Mouse (Mus musculus): ENCODE results near the gene Tmem238.

The Tmem238 gene

DNA sequence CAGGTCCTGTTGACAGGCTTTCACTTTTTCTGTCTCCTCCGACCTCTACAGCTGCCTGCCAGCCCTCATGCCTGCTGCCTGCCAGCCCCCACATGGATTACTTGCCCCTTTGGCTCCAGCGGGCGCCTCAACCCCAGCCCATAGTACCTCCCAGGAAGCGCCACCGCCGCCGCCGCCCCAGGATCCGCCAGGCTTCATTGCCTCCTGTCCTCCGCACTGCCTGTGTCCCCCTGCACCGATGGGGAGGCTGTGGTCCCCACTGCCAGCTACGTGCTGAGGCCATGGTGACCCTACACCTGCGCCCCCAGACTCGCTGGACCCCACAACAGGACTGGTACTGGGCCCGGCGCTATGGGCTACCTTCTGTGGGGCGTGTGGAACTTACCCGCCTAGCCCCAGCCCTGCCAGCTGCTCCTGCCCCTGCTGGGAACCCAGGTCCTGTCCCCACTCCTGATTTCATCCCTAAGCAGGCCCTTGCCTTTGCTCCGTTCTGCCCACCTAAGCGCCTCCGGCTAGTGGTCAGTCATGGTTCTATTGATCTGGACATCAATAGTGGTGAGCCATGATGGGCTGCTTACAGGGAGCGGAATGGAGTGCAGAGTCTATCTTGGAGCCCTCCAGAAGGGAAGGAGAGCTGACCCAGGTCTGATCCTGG lies 43.0 kb downstream of the Tmem238 start:
- peak; percentile 13 for DNase-seq

DNA sequence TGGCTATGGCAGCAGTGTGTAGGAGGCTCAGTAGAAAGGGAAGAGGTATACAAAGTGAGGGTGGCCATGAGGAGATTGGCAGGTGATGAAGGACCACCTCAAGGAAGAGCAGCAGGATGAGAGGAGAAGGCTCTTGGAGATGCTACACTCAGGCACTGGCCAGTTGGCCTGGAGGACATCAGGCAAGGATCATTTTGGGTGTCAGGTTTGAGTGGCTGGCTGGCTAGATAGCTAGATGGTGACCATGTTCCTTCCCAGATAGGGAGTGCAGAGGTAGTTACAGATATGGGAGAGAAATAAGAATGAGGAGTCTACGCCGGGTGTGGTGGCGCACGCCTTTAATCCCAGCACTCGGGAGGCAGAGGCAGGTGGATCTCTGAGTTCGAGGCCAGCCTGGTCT lies 44.6 kb downstream of the Tmem238 start:
- no peak for DNase-seq

DNA sequence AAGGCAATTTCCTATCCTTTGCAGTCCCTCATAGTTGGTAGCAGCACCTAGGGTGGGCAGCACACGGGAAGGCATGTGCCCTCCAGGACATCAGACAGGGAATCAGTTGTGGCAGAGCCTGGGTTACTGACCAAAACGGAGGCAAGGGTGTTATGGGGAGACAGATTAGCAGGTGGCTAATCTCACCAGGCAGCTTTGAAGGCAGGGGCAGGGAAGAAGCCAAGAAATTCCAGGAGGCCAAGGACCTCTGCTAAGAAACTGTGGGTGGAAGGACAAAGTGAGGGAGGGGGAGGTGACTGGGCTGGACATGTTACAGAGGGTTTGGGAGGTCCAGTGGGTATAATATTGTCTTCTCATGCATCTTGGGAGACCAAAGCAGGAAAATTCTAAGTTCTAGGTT lies 46.1 kb downstream of the Tmem238 start:
- no peak for DNase-seq

DNA sequence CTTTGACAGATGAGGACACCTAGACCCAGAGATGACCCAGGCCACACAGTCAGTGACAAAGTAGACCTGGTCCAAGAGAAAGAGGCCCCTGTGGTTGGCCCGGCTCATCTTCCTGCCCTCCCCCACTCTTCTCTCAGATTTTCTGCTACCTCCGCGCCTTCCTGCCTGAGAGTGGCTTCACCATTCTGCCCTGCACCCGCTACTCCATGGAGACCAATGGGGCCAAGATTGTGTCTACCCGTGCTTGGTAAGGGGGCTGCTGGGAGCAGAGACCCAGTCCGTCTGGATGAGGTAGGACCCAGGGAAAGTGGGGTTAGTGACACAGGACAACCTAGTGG lies 47.0 kb downstream of the Tmem238 start:
- DNase-seq = no peak

DNA sequence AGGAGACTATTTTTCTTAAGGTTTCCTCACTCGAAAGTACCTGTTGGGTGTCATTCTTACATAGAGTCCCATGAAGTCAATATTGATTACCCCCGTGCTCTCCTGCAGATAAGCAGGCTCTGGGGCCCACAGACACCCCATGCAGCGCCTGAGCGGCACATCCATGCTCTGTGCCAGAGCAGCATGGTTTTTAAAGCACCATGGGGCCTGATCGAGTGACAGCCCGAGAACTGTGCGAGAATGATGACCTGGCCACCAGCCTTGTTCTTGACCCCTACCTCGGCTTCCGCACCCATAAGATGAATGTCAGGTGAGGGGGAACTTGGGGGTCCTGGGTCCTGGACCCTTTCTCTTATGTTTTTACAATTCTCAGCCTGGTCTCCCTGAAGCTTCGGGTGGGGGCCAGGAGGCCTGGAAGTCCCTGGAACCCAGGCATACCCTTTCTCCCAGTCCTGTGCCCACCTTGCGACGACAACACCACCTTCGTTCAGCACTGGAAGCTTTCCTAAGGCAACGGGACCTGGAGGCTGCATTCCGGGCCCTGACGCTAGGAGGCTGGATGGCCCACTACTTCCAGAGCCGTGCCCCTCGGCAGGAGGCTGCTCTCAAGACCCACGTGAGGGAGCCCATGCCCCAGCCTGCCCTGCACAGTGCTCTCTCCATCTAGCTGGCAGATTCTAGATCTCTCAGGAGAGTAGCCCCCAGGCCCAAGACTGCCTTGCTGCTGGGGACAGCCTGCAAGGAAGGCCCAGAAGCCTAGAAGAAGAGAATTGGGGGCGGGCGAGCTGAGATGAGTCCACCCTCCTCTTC lies 47.6 kb downstream of the Tmem238 start:
- peak; percentile 14 for DNase-seq

DNA sequence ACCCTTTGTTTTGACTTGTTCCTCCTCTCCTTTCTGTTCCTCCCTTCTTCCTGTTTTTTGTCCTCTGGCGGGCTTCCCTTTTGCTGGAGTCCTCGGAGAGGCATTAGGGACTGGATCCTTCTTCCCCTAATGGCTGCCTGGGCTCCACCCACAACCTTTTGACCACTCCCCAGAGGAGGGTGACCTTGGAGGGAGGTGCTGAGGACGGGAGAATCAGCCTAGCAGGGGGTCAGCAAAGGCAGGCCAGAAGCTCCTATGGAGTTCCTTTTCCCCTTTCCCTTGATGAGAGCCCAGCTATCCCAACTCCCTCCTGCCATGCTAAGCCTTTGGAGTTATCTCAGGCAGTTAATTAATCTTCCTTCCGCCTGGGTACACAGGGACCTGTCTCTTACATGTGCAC lies 48.3 kb downstream of the Tmem238 start:
- DNase-seq = peak; percentile 78

DNA sequence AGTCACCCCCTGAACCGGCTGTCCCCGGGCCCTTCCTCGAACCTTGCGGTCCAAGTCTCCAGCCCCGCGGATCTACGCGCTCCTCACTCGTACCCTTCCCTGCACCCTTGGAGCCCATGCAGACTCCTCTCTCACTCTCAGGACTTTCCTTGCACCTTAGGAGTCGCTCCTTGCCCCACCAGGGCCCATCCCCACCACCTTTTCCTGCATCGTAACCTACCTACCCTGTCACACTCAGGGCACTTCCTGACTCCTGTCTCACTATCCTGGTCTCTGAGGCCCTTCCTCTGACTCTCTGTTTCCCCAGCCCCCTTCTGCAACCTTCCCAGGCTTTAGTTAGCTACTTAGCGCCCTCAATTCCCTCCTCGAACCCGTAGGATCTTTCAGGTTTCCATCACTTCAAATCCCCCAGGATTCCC lies 49.1 kb downstream of the Tmem238 start:
- DNase-seq = no peak

DNA sequence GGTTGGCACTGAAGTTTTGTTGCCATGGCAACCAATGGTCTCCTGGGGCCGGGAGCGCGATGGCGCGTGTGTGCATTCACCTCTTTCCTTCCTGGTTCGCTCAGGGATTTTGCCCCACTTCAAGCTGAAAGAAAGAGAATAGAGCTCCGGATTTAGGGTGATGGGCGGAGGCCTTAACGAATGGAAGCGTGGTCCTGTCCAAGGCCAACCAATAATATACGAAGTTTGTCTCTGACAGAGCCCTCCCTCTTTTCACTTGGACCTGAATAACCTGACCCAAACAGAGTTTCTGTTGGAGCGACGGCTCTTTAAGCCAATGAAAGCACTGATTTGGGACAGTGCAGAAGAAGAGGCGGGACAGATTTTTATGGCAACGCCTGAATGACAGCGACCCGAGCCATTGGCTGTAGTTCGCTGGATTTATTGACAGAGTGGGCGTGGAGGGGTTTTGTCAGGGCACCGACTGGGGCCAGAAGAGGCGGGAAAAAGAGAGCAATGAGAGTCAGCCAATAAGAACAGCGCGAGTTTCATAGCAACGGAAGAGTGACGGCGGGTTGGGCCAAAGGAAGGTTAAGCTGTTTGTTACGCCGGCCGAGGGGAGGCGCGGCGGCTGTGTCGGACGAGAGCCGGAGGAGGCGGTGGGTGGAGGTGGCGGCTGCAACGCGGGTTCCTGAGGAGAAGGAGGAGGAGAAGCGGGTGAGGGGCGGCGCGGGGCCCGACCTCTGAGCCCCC lies 49.7 kb downstream of the Tmem238 start, which contains the start of gene Kmt5c:
TSS of gene Kmt5c (plus strand) at position 572 of the 732 bp plus-strand sequence.
- DNase-seq = peak; percentile 98

DNA sequence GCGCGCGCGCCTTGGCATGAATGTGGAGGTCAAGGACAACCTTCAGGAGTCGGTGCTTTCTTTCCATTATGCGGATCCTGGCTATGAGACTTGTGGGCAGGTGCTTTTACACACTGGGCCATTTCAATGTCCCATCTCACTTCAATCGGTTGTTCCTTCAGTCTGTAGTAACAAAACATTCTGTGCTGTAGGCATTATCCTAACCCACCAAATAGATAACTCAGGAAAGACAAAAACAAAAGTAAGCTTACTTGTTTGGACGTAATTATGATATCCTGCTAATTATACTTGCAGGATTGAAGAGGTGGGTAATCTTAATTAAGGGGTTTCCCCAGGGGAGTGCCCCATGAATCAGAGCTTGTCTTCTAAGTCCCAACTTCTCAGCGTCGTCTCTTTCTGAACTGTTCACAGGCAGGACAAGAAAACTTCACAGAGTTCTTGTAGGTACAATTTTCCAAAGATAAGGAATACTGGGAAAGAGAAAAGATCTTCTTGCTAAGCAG lies 50.4 kb downstream of the Tmem238 start:
- DNase-seq = no peak
